Mouse (Mus musculus): ENCODE data around the gene Zfp334.

Gene Zfp334

GRCm38 (mm10) chr2:165329703-165330102 lies 58.4 kb downstream of the Zfp334 start:
- in situ Hi-C loops (cut with MboI; ENCODE audit: low pct_unique_long_range_greater_than_20kb in 1 of 2, low sequenced_read_pairs in 2 of 2, unreplicated experiment in 1 of 2) = no loop called here

- in situ Hi-C loops (cut with MboI; ENCODE audit: low pct_unique_long_range_greater_than_20kb in 1 of 2, low sequenced_read_pairs in 2 of 2, unreplicated experiment in 1 of 2) = no loop called here
Observed at GRCm38 (mm10) chr2:165328746-165329145, 59.3 kb downstream of the Zfp334 start.

- in situ Hi-C loops (cut with MboI; ENCODE audit: low pct_unique_long_range_greater_than_20kb in 1 of 2, low sequenced_read_pairs in 2 of 2, unreplicated experiment in 1 of 2) = no loop called here
Observed at GRCm38 (mm10) chr2:165327386-165327785, 60.7 kb downstream of the Zfp334 start.

DNA sequence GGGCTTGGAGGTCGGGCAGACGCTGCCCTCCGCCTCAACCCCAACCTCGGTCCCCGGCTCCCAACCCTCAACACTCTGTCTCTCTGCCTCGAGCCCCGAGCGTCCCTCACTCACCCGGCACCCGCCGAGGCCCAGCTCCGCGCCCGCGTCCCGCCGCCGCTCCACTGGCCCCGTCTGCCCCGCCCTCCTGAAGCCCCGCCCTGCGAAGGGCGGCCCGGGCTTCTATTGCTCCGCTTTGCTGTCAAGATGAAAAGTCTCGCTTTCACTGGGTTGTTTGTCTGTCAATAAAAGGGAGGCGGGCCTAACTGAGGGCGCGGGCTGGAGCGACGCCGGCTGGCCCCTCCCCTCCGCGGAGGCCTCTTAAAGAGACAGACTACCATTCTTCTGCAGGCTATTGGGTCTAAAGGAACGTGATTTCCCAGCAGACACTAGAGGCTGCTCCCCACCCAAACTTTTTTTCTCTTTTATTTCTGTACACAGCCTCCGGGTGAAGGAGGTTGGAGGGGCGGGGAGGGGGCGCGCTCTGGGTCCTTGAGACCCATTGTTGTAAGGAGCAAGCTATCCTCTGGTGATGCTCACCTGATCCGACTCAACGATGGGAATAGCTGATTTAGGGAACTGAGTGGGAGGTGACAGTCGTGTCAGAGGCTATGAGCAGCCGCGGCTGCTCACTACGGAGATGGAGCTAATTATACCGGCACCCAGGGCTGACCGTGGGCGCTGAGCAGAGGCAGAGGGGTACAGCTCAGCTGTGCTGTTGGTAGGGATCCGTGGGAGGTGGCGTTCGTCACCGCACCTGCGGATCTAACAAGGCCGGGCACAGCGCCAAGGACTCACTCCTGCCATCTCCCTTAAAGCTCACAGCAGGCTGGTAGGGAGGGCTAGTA lies 61.5 kb downstream of the Zfp334 start, which contains the start of gene Elmo2:
TSS of gene Elmo2 (minus strand) at position 176 of the 887 bp plus-strand sequence.
- in situ Hi-C loops (cut with MboI; ENCODE audit: low pct_unique_long_range_greater_than_20kb in 1 of 2, low sequenced_read_pairs in 2 of 2, unreplicated experiment in 1 of 2) = no loop called here

DNA sequence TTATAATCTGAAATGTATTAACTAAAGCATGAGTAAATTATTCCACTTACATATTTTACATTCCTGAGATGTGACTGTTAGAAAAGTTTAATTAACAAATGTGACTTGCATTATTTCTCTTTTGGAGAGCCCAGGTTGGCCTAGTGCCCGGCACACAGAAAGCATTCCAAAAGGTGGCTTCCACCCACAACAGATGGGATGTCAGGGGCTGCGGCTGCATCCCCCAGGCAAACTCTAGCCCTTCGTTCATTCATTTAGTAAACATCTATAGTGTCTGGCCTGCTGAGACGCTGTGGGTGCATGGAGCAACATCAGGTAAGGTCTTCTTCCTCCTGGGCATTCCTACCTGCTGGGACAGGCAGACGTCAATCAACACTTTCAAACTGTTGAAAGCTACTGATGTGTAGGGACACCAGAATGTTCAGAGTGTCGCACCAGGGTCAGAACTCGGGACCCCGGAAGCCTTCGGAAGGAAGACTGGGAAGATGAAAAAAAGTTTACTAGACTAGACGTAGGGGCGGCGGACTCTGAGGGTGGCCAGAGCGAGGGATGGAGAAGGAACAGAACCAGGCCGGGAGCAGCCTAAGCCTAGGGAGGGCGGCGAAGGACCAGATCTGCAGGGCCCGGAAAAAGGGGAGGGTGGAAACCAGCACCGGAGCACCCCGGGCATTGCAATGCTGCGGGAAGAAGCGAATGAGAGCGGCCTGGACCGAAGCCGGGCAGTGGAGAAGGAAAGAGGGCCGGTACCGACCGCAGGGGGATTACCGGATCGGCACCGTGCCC lies 62.3 kb downstream of the Zfp334 start:
- in situ Hi-C loops (cut with MboI; ENCODE audit: low pct_unique_long_range_greater_than_20kb in 1 of 2, low sequenced_read_pairs in 2 of 2, unreplicated experiment in 1 of 2) = no loop called here
